Mouse (Mus musculus): ENCODE results near the gene Ptms. TPM values are rescaled to one million over a fixed set of nuclear protein-coding genes. Genes with fewer than 3 reads are reported as not detected.

Gene Ptms
- total RNA-seq, 2 experiments from 2014 or later = 895 to 902 TPM

GRCm38 (mm10) chr6:124930754-124931524 lies 11.0 kb upstream of the Ptms start, which contains the start of gene Mlf2:
Gene Mlf2 (plus strand): TSS chr6:124931386.
- DNase-seq (ENCODE audit: low spot score in 2 of 2) = peak; percentile 100

- DNase-seq (ENCODE audit: low spot score in 2 of 2) = no peak
Observed at GRCm38 (mm10) chr6:124930231-124930630, 10.3 kb upstream of the Ptms start.

GRCm38 (mm10) chr6:124925941-124926340 lies 6.0 kb upstream of the Ptms start:
- no peak for DNase-seq (ENCODE audit: low spot score in 2 of 2)

GRCm38 (mm10) chr6:124925173-124925793 lies 5.4 kb upstream of the Ptms start:
- DNase-seq (ENCODE audit: low spot score in 2 of 2) = no peak

GRCm38 (mm10) chr6:124921539-124921938 lies 1.6 kb upstream of the Ptms start:
- no peak for DNase-seq (ENCODE audit: low spot score in 2 of 2)

GRCm38 (mm10) chr6:124920318-124921085 lies 599 bp upstream of the Ptms start:
- DNase-seq (ENCODE audit: low spot score in 2 of 2) = no peak

- DNase-seq (ENCODE audit: low spot score in 2 of 2) = no peak
Observed at GRCm38 (mm10) chr6:124918890-124919627, 844 bp downstream of the Ptms start.

- no peak for DNase-seq (ENCODE audit: low spot score in 2 of 2)
Observed at GRCm38 (mm10) chr6:124918331-124918690, 1.6 kb downstream of the Ptms start.

GRCm38 (mm10) chr6:124917518-124918330 lies 2.2 kb downstream of the Ptms start:
- DNase-seq (ENCODE audit: low spot score in 2 of 2) = peak; percentile 89 to 94

- peak; percentile 90 to 91 for DNase-seq (ENCODE audit: low spot score in 2 of 2)
Observed at GRCm38 (mm10) chr6:124916695-124917517, 3.0 kb downstream of the Ptms start.

GRCm38 (mm10) chr6:124915942-124916694 lies 3.8 kb downstream of the Ptms start:
- peak; percentile 66 to 78 for DNase-seq (ENCODE audit: low spot score in 2 of 2)

GRCm38 (mm10) chr6:124915160-124915941 lies 4.6 kb downstream of the Ptms start:
- no peak for DNase-seq (ENCODE audit: low spot score in 2 of 2)

GRCm38 (mm10) chr6:124914511-124914910 lies 5.4 kb downstream of the Ptms start:
- DNase-seq (ENCODE audit: low spot score in 2 of 2) = no peak

GRCm38 (mm10) chr6:124913721-124914285 lies 6.1 kb downstream of the Ptms start:
- no peak for DNase-seq (ENCODE audit: low spot score in 2 of 2)

- no peak for DNase-seq (ENCODE audit: low spot score in 2 of 2)
Observed at GRCm38 (mm10) chr6:124913214-124913613, 6.7 kb downstream of the Ptms start.

- DNase-seq (ENCODE audit: low spot score in 2 of 2) = no peak
Observed at GRCm38 (mm10) chr6:124911533-124912218, 8.2 kb downstream of the Ptms start, which contains the start of gene Lag3. Gene Lag3 (minus strand): TSS chr6:124911705.

- DNase-seq (ENCODE audit: low spot score in 2 of 2) = peak in 1 of 2 experiments; percentile 15
Observed at GRCm38 (mm10) chr6:124910032-124910431, 9.9 kb downstream of the Ptms start.
